Mouse (Mus musculus) skeletal muscle tissue, adult 2 months (tissue): ENCODE measurements around the gene Myl4.

Source experiments
- DNase-seq: peaks from one replicate; pipeline ENCODE4 v3.0.0-alpha.2; 2012; ENCODE audit warnings: low read depth, low spot score

The Myl4 gene

GRCm38 (mm10) chr11:104630185-104630835 is 79.8 kb downstream of the Myl4 start:
- DNase-seq: no peak

DNA sequence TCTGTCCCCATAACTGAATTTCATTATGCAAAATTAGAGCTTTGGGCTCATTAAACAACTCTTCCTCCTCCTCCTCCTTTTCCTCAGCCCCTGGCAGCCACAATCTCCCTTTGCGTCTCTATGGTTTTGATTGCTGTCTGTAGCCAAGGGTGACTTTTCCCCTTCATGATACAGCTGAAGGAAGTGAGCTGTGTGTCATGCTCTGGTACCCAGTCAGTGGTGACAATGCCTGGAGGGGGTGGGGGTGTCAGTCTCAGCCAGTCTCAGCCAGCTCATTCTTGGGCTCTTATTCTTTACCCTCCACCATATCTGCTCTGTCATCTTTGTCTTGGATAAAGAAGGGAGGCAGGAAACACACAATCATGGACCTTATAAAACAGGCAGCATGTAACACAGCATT is 80.8 kb downstream of the Myl4 start:
- no peak for DNase-seq

DNA sequence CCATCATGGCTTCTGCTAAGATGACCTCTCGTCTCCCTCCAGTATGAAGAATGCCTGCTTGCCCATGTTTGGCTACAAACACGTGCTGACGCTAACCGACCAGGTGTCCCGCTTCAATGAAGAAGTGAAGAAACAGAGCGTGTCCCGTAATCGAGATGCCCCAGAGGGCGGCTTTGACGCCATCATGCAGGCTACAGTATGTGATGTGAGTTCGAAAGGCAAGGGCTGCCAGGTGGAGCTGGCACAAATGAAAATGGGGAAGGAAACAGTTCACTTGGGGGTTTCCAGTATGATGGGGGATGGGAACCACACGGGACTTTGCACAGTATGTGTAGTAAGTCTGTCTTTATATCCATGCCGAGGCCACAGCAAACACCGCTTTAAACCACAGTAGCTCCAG is 86.5 kb downstream of the Myl4 start:
- DNase-seq: no peak

DNA sequence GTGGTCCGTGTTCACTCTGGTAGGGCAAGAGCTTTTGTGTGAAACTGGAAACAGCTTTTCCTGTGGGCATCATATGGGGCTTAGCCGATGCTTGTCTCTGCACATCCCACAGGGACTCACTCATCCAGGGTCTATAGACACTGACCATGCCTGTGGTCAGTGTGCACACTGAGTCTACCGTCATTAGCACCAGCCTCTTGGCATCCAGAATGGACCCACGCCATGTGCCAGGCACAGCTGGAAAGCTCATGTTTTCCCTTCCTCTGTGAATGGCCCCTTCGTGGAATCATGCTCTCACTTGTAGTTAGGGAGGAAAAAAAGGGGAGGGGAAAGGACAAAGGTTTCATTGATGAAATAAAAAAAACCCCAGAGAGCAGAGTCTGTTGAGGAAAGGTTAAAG is 87.5 kb downstream of the Myl4 start:
- DNase-seq: no peak

DNA sequence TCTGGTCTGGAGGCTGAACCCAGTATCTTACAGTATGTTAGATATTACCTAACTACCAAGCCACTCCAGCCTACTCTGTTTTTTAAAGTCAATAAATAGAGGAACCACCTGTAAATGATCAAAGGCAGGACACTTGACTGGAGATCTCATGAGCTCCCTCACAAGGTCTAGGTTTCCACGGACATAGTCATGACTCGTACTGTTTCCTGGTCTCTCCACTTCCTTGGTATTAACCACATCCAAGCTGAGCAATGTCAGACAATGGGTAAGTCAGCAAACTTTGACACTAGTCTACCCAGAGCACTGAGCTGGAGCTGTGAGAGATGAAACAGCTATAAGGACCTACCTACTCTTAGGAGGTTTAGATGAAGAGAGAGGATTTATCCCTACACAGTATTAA is 88.4 kb downstream of the Myl4 start:
- DNase-seq: no peak

DNA sequence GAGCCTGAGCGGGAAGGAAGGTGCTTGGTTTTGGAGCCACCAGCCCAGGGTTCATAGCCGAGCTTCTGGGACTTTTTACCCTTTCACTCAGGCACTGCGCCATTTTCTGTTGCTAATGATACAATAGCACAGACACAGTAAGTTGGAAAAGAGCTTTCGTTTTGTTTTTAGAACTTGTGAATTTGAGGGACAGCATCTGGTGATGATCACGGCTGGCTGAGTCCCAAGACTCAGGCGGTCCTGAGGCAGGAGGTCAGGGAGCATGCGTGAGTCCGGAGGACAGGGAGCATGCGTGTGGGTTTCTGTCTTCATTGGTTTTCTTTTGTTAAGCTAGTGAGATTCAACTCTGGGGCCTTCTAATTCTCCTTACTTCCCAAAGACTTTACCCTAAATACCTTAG is 89.2 kb downstream of the Myl4 start:
- DNase-seq: no peak

- no peak for DNase-seq
Observed at GRCm38 (mm10) chr11:104640894-104641293, 90.4 kb downstream of the Myl4 start.

DNA sequence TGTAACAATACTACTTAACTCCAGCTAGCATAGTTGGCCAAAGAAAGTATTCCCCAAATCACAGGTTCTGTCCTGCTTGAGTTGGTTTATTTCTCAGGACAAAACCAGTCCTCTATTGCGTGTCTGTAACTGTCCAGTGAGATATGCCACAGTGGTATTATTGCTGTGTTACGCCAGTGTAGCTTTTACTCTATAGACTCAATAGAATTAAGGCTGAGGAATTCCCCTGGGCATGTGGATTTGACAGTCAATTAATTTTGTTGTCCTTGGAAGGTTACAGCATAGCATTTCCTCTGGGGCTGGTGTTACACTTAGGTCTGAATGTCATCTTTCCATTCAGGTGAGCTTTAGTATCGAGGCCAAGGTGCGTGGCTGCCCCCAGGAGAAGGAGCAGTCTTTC is 92.8 kb downstream of the Myl4 start:
- DNase-seq: no peak
